Mouse (Mus musculus): Measurements from ENCODE around the gene Trim25.

Gene Trim25

DNA sequence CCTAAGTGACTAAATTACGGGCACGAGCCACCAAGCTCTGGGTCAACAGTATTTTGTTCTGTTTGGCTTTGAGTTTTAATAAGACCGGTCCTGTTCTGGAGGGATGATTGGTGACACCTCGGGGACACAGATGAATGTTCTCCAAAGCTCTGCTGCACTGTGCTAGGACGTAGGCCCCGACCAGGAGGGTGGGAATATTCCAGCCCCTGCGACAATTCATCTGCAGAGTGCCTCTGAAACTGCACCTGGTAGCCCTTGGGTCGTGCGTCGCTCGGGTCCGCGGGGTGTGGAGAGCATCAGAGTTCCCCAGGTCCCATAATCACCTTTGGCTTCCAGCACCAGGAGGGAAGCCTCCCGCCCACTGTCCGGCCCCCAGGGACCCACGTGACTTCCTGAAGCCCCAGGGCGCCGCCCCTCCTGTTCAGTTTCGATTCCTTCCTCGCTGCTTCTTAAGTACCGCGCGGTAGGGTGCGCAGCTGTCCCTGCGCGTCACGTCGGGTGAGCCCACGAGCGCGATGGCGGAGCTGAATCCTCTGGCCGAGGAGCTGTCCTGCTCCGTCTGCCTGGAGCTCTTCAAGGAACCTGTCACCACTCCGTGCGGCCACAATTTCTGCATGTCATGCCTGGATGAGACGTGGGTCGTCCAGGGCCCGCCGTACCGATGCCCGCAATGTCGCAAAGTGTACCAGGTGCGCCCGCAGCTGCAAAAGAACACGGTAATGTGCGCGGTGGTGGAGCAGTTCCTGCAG is at the start of gene Trim25:
Gene Trim25, plus strand, starts transcription at position 403 of the 749 bp plus-strand sequence.
- in situ Hi-C loops (cut with MboI, MseI), result no loop called here

DNA sequence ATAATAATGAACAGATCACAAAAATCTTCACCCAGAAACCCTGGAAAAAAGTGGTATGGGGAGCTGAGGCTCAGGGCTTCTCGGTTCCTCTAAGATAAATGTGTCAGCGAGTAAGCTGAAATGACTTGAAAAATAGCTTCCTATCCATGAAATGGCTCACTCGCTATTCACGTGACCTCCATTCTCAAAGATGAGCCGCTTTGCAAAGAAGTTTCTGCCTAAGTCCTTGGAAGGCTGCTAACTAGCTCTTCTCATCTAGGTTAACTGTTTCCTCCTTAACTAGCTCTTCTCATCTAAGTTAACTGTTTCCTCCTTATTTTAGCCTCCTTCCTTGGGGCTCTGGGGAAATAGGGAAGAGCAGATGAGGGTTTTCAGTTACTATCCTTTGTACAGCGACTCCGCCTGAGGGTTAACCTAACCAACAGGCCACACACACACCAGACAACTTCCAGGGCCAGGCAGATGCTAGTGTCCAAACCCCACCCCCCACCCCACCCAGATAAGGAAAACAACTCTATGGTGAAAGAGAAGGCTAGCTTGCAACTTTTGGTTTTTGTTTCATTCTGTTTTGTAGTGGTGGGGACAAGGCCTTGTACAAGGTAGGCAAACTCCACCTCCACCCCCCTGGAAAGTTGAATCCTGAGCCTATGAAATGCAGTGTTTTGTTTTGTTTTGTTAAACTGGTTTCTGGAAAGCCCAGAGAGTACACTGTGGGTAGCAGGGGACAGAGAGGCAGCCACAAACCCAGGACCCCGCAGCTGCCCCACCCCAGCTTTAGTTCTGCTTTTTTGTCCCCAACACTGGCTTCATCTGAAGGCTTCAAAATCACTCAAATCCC is 49.2 kb upstream of the Trim25 start:
- in situ Hi-C loops (cut with MboI, MseI), result no loop called here

DNA sequence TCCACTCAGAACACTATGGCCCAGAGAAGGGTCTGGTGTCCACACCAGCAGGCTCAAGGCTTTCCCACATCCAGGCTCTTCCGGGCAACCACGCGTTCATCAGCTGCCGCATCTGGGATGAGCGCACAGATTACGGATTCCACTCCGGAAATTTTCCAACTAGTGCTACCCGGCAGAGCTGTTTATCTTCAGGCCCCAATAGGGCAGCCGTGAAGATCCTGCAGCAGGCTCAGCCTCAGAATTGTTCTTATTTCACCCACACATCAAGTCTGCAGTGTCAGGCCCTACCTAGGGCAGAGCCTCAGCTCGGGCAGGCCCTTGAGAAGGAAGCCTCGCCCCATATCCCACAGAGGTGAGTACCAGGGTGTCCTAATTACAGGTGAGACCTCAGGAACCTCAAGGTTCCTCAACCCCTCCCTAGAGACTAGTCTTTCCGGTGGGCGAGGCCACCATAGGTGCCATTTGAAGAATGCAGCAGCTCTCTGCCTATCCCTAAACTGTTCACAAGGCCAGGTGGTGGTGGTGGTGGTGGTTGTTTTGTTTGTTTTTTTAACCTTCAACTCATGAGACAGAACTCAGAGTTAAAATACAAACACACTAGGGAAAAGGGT is 48.4 kb upstream of the Trim25 start:
- in situ Hi-C loops (cut with MboI, MseI), result no loop called here

DNA sequence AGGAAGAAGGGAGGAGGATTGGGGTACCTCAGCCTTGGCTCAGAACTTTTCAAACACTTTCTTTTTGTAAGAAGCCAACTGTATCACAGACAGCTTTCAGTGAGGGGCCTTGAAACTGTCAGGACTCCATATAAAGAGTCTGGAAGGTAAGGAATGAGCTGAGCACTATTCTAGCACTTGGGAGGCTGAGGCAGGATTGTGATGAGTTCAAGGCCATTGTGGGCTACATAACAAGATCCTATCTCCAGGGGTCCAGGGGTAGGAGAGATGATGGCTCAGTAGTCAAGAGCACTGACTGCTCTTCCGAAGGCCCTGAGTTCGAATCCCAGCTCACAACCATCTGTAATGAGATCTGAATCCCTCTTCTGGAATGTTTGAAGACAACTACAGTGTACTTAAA is 47.6 kb upstream of the Trim25 start:
- in situ Hi-C loops (cut with MboI, MseI), result no loop called here

DNA sequence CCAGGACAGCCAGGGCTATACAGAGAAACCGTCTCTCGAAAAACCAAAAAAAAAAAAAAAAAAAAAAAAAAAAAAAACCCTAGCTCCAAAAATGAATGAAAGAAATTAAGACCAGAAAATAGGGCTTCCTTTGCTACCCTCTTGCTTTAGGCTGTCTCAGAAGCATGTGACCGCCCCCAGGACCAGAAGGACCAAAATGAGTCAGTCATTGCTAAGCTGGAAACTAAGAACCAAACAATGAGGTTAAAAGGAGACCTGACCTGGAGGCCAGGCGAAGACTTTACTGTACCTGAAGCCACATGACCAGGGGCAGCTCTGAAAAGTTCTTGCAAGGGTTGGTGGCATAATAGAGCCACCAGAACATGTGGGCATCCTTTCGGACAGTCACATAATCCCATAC is 47.1 kb upstream of the Trim25 start:
- in situ Hi-C loops (cut with MboI, MseI), result no loop called here

DNA sequence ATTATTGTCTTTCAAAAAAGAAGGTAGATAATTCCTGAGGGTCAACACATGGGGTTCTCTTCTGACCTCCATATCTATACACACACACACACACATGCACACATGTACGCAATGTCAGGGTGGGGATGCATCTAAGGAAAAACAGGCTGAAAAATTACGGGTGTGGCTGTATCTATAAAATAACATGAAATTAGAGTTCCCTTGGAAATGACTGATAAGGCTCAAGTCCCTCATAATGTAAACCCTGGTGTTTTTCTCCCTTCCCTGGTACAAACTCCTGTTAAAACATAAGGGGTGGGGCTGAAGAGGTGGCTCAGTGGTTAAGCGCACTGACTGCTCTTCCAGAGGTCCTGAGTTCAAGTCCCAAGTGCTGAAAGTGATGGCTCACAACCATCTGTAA is 45.6 kb upstream of the Trim25 start:
- in situ Hi-C loops (cut with MboI, MseI), result no loop called here

DNA sequence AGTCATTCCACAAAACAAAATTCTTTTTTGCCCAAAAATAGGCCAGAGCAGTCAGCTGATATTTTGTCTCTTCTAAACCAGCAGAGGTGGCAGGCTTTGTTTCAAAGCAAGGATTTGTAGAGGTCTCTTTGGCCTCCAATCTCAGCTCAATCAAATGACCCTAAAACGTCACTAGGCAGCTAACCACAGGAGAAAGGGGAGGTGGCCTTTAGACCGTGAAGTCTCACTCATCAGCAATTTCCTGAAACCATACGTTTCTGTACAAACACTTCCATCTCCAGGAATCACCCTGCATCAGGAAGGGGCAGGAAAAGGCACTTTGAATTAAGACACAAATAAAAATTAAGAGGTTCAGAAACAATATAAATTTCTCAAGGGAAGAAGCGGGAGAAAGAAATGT is 44.4 kb upstream of the Trim25 start:
- in situ Hi-C loops (cut with MboI, MseI), result no loop called here

DNA sequence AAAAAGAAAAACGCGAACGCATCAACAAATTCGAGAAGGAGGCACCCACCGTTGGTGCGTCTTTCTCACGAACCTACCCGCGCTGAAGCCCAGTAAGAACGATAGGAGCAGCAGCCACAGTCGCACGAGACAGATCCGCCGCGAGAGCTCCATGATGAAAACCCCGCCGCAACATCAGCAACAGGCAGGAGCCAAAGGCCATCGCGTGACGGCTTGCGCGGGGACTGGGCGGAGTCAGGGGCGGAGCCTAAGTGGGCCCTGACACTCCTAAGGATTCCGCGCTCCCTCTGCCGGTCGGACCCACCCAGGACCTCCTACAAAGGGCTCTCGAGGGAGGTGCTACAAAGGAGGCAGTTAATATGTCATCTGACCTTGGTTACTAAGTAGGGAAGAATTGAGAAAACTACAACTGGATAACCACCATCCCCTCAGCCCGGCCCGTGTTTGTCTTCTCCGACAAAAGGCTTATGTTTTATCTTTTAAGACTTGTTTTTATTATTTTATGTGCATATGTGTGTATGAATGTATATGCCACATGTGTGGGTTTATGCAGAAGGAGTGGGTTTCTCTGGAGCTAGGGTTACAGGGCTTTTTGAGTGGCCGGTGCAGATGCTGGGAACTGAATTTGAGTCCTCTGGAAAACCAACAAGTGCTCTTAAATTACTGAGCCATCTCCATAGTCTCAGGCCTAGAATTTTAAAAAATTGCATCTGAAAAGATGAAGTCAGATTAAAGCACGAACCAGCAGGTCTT is 43.8 kb upstream of the Trim25 start, which contains the start of gene Scpep1:
Gene Scpep1, minus strand, starts transcription at position 249 of the 753 bp plus-strand sequence.
- in situ Hi-C loops (cut with MboI, MseI), result no loop called here

DNA sequence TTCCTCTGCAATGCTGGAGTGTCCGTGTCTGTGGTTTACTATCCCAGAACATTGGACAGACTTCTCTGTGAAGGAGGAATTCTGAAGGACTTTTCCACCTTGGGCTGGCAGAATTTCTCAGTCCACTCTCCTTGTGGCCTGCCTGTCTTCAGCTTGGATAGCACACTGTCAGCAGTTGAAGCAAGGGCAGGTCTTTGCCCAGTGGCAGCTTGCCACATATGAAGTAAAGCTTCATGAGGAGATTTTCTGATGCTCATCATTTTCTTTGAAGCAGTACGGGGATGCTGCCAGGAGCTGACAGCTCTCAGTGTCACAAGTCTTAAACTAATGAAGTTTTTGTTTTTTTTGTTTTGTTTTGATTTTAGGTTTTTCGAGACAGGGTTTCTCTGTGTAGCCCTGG is 40.3 kb upstream of the Trim25 start:
- in situ Hi-C loops (cut with MboI, MseI), result no loop called here

DNA sequence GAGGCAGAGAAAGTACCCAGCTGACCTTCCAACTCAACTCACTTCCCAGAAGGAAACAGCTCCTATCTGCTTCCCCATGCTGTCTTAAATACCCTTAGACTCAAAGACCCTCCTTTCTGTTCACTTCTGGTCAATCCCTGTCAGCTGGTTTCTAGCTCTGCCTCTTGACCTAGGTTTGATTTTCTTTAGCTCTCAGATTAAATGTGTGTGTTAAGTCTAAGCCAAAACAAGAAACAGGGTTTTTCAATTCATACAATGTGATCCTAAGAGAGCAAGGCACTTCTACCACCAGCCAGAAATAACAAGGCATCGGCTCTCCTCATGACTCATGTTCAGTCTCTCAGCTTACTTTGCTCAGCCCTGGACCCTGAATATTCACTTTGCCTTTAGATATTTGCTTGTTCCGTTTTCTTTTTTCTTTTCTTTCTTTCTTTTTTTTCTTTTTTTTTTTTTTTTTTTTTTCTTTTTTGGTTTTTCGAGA is 32.3 kb upstream of the Trim25 start, which contains the start of gene Elobl:
Gene Elobl, minus strand, starts transcription at position 51 of the 481 bp plus-strand sequence.
- in situ Hi-C loops (cut with MboI, MseI), result no loop called here

DNA sequence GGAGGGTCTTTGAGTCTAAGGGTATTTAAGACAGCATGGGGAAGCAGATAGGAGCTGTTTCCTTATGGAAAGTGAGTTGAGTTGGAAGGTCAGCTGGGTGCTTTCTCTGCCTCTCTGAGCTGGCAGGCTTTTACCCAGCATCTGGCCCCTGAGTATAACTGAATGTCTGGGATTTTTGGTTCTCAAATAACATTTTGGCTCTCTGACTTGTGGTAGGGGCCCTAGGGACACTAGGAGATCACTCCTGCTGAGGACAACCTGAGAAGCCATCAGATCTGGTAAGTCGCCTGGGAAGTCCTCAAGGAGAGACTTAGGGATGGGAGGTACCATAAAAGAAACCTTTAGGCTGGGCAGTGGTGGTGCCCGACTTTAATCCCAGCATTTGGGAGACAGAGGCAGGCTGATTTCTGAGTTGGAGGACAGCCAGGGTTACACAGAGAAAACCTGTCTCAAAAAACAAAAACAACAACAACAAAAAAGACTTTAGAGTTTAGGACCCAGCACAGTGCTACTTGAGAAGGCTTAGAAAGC is 28.9 kb upstream of the Trim25 start, which contains the start of gene Coil:
Gene Coil, plus strand, starts transcription at position 51 of the 531 bp plus-strand sequence.
- in situ Hi-C loops (cut with MboI, MseI), result no loop called here

DNA sequence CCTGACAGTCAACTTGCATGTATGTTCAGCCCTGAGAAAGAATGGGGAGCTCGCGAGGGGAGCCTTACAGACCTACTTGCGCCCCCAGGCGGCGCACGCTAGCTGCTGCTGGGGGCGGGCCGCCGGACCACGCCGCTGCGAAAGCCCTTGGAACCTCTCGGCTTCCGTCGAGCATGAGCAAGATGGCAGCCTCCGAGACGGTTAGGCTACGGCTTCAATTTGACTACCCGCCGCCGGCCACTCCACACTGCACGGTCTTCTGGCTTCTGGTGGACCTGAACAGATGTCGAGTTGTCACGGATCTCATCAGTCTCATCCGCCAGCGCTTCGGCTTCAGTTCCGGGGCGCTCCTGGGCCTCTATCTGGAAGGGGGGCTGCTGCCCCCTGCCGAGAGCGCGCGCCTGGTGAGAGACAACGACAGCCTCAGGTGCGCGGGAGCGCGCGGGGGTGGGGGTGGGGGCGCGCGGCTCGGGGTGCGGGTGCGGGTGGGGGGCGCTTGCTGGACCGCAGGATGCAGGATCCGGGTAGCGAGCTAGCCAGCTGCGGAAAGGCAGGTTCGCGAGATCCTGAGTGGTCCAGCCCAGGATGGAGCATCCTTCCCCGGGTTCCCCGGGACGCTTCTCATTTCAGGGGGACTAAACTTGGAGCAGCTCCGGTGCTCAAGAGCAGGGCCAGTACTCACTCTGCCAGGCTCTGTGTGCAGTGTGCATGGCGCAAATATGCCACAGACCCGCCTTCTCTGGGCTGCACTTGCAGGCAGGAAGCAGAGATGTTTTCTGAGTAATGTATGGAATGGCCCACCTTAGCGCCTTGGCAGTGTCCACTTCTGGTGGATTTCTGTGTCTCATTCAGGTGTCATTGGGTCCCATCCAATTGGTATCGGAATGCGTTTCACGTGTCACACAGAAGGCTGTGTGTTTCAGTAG is 25.1 kb upstream of the Trim25 start:
- in situ Hi-C loops (cut with MboI, MseI), result no loop called here

DNA sequence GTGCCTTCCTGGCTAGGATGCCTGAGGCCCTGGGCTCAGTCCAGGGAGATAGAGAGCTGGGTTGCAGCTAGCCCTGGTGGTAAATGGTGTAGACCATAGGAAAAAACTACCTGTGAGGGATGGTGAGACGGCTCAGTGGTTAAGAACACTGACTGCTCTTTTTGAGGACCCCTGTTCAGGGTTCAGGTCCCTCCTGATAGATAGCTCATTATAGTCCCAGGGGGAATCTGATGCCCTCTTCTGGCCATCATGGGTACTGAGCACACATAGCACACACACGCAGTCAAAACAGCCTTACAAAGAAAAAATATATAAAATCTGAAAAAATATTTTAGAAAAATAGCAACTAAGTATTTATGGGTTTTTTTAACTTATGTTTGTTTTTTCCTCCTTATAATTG is 22.9 kb upstream of the Trim25 start:
- in situ Hi-C loops (cut with MboI, MseI), result no loop called here

DNA sequence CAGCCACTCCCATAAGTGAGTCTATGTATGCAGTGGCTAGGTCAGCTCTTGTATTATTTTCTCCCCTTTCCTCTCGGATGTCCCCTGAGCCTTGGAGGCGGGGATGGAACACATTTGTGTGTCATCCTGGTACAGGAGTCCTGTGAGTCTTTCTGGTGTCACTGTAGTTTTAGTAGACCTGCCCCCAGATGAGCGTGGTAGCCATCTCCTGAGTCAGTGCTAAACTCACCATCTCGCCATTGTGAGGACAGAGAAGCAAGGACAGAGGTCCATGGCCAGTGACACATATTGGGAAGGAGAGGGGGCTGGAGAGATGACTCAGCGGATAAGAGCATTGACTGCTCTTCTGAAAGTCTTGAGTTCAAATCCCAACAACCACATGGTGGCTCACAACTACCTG is 22.0 kb upstream of the Trim25 start:
- in situ Hi-C loops (cut with MboI, MseI), result no loop called here

DNA sequence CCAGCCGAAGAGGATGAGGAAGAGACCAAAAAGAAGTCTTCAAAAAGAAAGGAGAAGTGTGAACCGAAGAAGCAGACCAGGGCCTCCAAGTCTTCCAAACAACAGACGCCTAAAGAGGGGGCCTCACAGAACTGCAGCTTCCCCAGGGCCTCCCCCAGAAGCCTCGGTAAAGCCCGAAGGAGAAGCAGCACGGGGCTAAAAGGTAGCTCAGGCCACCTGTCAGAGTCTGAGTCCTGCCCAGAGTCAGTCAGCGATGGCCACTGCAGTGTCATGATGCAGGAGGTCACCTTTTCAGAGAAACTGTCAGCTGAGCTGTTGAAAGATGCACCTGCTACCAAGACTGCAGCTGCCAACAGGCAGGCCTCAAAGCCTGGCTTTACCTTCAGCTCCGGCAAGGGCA is 17.8 kb upstream of the Trim25 start:
- in situ Hi-C loops (cut with MboI, MseI), result no loop called here

DNA sequence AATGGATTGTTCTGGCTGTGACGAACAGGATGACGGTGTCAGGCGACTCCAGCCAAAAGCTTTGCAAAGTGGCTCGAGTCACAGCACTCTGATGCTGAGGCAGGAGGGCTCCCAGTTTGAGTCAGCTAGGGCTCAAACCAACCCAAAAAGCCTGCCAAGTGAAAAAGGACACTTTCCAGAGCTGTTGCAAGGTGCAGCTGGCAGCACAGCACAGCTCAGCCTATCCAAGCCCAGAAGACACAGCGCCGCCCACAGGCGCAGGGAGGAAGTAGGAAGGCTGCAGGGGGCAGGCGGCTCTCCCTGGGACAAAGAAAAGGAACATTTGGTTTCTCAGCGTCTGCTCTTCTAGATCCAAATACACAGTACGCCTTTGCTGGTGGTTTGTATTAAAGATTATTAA is 12.6 kb upstream of the Trim25 start:
- in situ Hi-C loops (cut with MboI, MseI), result no loop called here

DNA sequence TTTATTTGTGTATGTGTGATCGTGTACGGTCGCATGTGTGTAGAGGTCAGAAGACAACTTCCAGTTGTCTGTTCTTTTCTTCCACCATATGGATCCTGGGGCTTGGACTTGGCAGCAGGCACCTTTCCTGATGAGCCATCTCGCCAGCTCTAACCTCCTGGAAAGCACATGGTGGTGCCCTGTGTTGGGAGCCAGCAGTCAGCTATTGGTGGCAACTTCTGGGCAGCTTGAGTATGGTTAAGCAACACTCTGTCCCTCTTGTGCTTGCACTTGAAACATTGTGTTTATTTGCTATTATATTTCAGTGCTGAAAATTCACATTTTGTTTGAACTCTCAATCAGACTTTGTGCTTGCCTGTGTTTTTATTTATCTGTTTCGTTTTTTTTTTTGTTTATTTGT is 10.2 kb upstream of the Trim25 start:
- in situ Hi-C loops (cut with MboI, MseI), result no loop called here

DNA sequence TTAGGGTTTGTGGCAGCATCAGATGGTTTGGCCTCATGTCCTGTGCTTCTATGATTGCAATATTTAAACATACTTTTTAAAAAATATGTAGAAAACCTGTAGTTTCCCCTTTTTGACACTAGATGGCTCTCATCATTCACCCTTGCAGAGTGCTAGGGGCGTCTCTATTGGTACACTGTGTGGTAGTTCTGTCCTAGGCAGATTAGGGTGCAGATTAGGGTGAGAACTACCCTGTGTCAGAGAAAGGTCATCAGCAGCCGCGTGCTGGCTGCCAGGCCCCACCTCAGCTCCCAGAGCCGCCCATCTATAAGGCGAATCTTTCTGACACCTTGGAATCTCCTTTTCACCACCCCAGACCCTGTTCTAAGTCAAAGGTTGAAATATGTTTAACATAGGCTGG is 9.6 kb upstream of the Trim25 start:
- in situ Hi-C loops (cut with MboI, MseI), result no loop called here

DNA sequence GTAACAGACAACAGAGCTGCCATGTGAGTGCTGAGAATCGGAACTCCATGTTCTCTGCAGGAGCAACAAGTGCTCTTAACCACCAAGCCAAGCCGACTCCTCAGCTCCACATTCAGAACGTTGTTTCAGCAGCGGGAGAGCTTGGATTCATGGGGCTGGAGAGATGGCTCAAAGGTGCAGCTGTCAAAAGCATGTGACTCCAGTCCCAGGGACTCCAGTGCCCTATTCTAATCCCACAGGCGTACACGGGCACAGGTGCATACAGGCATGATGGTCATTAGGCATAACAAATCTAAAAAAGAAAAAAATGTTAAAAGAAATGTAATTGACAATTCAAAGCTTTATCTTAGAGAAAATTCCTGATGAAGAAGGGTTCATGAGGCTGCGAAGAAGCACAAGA is 6.0 kb upstream of the Trim25 start:
- in situ Hi-C loops (cut with MboI, MseI), result no loop called here

DNA sequence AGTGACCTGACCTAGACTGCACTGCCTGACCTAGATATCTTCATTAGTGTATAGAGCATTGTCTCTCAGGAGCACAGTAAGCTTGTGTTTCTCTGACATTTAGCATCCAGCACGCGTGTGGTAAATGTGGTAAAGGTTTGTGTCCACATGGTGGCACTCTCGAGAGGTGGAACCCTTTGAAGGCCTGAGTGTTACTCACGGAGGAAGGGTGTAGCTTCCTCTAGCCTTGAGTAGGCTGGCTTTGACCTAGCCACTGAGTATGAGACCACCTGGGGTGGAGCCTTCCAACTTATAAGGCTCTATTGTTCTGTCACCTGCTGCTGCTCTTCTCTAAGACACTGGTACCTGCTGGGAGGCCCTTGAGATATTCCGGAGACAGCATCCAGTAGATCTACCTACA is 5.6 kb upstream of the Trim25 start:
- in situ Hi-C loops (cut with MboI, MseI), result no loop called here
